Mouse (Mus musculus): ENCODE data around the gene Olig1. TPM values are rescaled to one million over a fixed set of nuclear protein-coding genes. Genes with fewer than 3 reads are reported as not detected.
"Not testable (repeated sequence)": the region's sequence is repeated elsewhere in the genome, so short reads cannot be mapped to it uniquely, and the experiment has no call there.

Gene Olig1
- total RNA-seq, 2 experiments from 2014 or later: not detected

DNA sequence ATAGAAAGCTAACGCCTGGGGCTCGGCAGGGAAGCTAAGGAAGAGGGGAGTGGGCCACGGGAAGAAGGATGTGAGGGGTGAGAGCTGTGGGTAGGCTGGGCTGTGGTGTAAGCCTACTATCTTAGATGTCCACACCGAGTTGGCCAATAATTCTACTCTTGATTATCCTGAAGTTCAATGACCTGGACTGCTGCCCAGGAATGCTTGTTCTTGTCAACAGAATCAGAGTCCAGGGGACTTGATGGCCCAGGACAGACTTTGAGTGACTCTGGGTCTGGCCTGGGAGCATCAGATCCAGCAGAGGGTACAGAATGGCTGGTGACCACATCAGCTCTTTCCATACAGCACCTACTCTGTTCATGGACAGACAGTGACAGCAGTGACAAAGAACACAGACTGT, 30.5 kb upstream of the Olig1 start:
- no peak for DNase-seq
- intact Hi-C loops (cut with DNase I): no loop called here

DNA sequence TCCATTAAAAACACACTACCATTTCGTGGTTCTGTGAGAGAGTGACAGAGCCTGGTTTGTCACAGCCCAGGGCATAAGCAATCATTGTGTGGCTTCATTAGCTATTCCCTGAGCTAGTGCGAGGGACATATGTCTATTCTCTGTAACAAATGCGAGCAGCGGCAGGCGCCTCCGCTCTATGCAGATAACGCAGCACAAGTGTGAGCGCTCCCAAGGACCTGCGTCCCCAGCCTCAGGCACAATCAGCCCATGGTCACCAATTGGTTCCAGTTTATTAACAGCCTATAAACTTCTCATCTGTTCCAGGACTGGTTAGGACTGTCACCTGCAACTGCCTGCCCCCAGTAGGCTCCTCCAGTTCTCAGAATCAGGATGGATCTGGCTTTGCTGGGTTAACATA, 23.3 kb upstream of the Olig1 start:
- intact Hi-C loops (cut with DNase I): no loop called here
- no peak for DNase-seq

DNA sequence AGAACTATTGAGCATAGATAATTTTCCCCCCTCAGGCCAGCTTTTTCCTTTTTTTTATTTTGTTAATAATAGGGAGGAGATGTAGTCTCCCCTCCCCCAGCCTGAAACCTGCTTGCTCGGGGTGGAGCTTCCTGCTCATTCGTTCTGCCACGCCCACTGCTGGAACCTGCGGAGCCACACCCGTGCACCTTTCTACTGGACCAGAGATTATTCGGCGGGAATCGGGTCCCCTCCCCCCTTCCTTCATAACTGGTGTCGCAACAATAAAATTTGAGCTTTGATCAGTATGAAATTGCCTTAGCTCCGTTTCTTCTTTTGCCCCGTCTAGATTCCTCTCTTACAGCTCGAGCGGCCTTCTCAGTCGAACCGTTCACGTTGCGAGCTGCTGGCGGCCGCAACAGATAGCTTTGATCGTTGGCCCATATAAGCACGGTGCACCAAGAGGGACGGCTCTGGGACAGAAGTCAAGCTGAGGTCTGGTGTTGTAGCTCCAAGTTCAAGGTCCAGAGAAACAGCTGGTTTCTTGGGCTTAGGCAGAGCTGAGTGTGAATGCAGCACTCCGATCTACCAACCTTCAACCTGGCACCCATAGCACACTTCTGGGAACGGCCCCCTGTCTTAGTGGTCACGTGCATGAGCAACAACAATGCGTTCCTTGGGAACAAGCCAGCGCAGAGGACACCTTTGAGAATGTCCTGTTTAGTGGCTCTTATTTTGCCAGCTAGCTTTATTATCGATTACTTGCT, 14.0 kb upstream of the Olig1 start:
- DNase-seq; intact Hi-C loops (cut with DNase I): not testable (repeated sequence)

DNA sequence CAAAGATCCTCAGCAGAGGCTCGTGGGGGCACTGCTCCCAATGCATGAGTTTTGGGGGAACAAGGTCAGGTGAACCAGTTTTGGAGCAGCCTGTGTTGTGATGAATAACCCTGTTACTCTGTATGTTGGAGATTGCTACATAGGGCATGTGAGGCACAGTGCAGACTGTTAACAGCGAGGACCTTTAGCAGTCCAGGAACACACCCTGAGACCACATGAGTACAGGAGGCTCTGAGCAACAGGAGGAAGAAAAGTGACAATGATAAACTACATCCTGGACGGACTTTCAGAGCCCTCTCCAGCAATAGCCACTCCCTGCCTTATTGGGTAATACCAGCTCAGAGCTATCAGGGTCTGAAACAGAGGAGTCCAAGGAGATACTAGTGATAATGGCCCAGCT, 10.6 kb upstream of the Olig1 start:
- no peak for DNase-seq
- intact Hi-C loops (cut with DNase I): no loop called here

DNA sequence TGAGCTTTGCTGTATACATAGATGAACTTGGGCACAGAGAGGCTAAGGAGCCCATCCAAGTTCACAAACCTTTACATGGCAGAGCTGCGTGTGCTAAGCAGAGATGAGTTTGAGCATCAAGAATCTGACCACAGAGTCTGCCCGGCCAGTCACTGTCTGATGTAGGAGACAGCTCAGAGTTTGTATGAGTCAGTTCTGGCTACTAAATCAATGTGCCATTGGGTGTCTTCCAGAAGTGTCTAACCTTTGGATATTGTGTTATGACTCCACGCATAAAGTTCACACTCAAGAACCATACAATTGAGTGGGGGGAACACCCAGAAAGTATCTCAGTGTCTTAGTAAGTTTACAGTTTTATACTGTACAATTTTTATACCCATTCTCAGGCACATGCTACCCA, 8.7 kb upstream of the Olig1 start:
- DNase-seq: no peak
- intact Hi-C loops (cut with DNase I): no loop called here

DNA sequence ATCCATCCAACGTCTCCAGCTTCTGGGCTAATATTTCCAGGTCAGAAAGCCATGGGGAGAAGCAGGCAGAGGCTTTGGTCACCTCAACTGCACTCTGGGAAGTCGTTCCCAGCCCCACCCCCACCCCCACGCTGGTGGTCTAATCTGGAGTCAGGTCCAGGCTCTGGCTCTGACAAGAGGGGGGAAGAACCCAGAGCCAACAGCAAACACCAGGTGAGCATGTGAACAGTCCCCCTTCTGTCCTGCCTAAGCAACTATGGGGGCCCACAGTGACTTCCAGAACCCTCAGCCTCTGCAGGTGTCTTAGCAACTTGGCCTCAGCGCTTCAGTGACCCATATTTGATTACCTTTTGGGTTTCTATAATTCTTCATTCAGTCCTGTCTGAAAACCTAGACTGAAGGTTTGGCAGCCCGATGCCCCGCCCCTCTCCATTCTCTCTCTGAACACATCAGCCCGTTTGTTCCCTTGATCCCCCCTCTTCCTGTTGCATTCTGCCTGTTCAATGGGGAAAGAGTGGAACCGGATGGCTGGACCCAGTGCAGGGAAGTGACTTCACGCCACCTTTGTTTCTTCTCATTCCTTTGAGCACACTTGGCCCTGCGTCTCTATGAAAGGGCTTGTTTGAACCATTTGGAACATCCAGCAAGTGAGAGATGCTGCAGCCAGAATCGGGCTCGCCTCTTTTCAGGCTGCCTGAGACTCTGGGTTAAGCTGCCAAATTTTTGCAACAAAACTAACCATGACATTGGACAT, 6.9 kb upstream of the Olig1 start:
- intact Hi-C loops (cut with DNase I): no loop called here
- DNase-seq: no peak

DNA sequence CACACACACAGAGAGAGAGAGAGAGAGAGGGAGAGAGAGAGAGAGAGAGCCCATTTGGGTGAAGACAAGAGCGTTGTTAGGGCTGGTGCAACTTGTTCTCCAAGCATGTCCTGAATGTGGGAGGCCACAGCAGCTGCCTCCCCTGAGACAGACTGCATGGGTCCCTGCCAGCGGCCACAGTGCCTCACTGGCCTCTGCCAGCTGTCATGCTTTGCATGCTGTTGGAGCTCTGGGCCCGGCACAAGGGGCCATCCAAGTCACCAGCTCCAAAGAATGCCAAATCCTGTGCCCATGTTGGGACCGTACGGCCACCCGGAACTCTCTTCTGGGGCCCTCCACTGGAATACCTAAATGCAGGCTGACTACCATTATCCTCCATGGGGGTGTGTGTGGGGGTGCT, 3.6 kb upstream of the Olig1 start:
- intact Hi-C loops (cut with DNase I): no loop called here
- DNase-seq: no peak

DNA sequence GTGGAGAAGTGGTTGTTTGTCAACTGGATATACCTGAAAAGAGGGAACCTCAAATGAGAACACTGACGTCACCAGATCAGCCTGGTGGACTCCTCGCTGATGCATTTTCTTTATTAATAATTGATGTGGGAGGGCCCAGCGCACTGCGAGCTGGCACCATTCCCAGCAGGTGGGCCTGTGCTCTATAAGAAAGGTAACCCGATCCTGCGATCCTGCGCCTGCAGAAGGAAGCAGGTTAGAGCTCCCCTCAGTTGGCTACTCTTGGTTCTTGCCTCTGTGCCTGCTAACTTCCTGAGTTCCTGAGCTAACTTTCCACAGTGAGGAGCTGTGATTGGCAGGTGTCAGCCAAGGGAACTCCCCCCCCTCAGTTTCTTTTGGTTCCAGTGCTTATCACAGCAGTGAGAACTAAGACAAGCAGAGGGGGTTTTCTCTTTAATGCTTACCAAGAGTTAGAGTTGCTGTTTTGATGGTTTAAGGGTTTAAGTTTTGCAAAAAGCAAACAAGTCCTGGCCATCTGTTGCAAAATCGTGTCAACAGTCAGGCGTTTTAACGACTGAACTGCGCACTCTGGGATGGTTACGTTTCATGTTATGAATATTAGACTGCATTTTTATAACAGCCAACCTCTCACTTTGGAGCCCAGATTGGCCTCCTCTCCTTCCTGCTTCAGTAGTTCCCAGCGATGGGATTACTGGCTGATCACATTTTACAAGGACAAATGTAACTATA, 684 bp upstream of the Olig1 start:
- intact Hi-C loops (cut with DNase I): no loop called here

DNA sequence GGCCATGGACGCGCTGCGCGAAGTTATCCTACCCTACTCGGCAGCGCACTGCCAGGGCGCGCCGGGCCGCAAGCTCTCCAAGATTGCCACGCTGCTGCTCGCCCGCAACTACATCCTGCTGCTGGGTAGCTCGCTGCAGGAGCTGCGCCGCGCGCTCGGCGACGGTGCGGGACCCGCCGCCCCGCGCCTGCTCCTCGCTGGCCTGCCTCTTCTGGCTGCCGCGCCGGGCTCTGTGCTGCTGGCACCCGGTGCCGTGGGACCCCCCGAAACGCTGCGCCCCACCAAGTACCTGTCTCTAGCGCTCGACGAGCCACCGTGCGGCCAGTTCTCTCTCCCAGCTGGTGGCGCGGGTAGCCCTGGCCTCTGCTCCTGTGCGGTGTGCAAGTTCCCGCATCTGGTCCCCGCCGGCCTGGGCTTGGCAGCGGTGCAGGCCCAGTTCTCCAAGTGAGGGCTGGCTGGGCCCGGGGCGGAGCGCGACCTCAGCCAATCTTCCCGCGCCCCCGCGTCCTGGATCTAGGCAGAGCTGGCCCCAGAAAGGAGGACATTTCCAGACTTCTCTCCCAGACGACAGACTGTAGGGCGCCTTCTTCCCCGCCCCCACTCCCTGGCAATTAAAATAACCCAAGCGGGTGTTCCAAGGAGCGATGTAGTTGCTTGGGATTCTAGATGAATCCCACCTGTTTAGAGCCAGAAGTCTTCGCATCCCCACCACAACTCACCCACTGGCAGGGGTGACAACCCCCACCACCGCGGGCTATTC, 820 bp downstream of the Olig1 start:
- no peak for DNase-seq
- intact Hi-C loops (cut with DNase I): no loop called here

More for the DNA sequence above, 684 bp upstream of the Olig1 start:
- DNase-seq: no peak

DNA sequence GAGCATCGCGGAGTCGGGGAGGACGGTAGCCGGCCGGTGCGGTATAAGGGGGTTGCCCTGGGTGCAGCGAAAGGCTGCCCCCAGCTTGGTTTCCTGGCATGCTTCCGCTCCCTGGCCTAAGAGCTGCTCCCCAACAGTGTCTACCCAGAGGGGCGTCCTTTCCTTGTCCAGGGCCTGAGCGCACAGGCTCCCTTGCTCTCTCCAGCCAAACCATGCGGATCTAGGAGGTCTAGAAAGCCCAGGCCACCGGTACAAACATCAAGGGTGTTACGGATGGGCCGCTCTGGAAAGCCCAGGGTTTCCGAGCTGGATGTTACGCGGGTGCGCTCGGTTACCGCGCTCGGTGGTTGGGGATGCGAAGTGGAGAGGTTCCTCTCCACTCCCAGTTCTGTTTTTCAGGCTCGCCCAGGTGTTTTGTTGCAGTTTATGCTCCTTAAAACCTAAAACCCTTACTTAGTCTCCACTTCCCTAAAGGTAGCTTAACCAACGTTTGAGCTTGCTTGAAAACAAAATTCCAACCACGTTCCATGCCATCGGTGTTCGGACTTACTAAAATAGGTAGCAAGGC, 1.5 kb downstream of the Olig1 start:
- no peak for DNase-seq
- intact Hi-C loops (cut with DNase I): no loop called here

DNA sequence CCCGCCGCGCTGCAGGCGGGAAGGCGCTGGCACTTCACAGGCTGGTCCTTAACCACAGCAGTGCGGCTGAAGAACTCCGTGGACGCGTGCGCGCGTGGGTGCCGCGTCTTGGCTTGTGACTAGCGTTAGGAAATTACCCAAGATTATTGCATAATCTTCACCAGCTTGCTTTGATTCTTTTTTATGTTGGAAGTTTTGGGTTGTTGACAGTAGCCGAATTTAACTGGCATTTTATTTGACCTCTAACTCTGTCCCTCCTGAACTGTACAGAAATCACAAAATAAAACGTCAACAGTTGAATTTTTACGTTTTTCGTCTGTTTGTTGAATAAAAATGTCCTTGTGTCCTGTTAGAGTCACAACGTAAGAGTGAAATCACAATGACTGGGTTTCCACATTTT, 2.1 kb downstream of the Olig1 start:
- intact Hi-C loops (cut with DNase I): no loop called here
- DNase-seq: no peak

DNA sequence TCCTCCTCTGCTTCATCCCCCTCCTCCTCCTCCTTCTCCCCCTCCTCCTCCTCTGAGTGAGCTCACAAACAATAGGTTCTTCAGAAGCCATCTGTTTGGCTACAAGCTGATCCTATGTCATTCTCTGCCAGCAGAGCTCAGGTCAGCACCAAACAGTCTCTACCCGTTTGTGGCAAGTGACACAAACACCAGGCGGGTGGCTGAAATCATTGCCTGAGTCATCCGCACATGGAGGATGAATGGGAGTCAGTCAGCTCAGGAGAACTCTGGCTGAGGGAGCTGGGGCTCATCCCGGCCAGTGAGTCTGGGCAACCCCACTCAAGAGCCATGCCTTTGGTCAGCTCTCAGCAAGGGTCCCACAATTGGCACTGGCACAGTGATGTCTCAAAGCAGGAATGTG, 10.9 kb downstream of the Olig1 start:
- intact Hi-C loops (cut with DNase I): no loop called here

DNA sequence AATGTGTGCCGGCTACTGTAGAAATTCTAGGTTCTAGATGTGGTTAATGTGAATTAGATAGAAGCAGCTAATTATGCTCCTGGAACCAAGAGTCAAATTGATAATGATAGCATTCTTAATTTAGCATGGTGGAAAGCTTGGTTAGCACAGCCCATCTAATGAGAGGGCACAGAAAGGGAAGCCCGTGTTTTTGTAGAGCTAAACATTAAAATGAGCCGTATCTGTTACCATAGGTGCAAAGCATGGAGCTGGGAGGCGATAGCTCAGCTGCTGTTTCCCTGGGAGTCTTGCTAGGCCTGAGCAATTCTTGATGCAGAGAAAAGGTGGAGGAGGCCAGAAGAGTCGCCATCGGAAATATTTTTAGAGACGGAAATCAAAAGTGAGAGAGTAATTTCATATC, 22.5 kb downstream of the Olig1 start:
- DNase-seq: no peak
- intact Hi-C loops (cut with DNase I): no loop called here

More for the DNA sequence above, 10.9 kb downstream of the Olig1 start:
- no peak for DNase-seq

DNA sequence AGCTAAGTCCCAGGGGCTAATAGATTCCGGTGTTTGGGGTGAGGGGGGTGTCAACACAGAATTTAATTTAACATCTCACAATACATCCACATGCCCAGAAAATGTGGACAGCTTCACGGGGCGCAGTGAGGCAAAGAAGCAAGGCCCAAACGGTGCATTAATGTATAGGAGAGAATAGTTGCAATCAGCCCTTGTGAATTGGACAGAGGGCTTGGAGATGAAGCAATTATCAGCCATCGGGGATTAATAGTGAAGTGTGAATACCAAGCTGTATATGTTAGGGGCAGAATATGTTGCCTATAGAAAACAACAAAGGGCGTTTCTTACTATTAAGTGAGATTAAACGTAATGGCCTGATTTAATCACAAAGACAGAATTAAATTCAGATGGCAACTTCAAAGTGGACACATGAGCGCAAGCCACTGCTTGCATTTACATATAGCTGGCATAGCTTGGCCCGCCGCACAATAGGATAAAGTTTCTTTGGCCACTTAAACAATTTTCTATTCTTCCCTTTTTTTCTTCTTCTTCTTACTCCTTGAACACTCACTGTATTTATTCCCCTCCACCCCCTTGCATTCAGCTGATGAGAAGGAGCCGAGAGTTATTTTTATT, 23.3 kb downstream of the Olig1 start:
- DNase-seq: no peak
- intact Hi-C loops (cut with DNase I): no loop called here

DNA sequence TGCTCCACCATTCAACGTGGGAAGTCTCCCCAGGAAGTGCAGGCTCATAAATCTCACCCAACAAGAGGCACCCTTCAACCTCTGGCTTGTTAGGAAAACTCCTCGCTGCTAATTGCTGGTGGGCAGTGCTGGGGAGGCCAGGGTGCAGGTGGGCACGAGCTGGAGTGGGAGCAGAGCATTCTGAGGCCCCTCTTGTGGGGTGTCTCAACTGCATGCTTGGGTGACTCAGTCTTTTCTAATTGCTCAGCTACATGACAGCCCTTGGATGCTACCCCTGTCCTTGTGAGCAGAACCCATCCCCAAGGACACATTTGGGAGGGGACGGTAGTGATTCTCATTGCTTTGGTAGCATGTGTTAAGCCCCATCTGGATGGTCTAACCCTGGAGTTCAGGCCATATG, 28.2 kb downstream of the Olig1 start:
- intact Hi-C loops (cut with DNase I): no loop called here
- no peak for DNase-seq

DNA sequence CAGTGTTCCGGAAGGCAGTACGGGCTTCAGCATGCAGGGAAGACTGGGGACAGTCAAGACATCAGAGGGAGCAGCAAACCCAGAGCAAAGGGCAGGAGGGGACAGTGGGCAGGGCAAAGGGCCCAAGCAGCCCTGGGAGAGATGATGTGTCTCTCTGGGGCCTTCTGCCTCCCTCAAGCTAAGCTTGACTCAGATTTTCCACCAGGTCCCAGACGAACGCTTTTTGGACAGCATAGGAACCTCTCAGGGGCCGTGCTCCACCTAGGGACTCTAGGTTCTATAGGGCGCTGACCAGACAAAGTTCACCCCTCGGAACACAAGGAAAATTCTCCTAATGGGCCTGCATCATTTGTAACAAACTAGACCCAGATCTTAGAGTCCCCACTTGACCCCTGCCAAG, 29.8 kb downstream of the Olig1 start:
- intact Hi-C loops (cut with DNase I): no loop called here
- DNase-seq: no peak

DNA sequence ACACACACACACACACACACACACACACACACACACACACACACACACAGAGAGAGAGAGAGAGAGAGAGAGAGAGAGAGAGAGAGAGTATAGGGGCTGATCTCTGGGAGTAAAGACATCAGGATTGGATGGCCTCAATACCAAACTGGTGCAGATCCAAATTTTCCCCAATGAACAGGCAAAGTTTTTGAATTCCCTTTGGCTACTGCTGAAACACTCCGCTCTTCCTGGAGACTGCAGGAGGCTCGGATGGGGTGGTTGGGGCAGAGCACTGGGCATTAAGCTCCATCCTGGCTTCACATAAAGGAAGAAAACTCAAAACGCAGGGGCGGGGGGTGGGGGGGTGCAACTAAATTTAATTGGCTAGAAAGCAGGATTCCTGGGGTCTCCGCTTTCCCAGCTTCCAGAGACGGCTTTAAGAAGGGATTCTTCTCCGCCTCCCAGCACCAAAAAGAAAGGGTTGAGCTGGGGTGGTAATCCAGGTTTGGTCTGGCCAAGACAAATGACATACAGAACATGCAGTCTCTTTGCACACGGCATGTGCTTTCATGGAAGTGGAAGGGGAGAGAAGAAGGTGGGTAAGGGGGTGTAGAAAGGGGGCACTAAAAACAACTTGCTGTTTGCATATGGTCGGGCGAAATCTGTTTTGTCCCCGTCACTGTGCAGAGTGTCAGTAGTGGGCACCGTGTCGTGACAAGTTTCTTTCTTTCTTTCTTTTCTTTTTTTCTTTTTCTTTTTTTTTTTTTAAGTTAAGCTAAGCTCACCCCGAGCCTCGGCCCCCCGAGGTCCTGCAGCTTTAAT, 31.3 kb downstream of the Olig1 start:
- no peak for DNase-seq
- intact Hi-C loops (cut with DNase I): no loop called here

DNA sequence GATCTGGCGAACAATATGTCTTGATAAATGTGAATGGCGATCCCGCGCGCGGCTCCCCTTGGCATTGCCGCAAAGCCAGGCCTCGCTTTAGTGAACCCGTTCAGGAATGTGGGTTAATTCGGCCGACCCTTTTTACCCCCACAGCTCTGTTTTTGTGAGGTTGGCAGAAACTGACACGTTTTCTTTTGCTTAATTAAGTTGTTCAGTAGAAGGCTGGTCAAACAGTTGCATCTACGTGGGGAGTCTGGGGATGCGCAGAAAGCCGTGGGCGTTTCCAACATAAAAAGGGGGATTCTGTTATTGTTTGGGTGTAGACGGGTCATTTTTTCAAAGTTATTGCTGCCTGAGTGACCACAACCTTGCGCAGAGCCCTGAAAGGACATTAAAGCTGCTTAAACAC, 31.9 kb downstream of the Olig1 start:
- DNase-seq: no peak

More for the DNA sequence above, 31.9 kb downstream of the Olig1 start:
- intact Hi-C loops (cut with DNase I): no loop called here
